Mouse (Mus musculus) midbrain, embryonic 11.5 days (tissue): ENCODE results near the gene Gm21973. TPM values are rescaled to one million over a fixed set of nuclear protein-coding genes. Genes with fewer than 3 reads are reported as not detected.

Source experiments
- ATAC-seq: fragments of 200-750 bp; cut with Nextera tagmentation; 2 replicates; pipeline ENCODE4 v1.8.0; 2017; ENCODE audit warnings: moderate TSS enrichment, moderate library complexity; ENCODE audit not compliant: low FRiP score
- DNase-seq: peaks from one replicate; pipeline ENCODE4 v3.0.0; 2015; ENCODE audit warnings: low spot score; ENCODE audit errors: missing footprints
- H3K27ac ChIP-seq: fragments of 300-500 bp; sonication (generic); 2 replicates; pipeline ENCODE4 v1.5.1; 2014; ENCODE audit warnings: low read depth, low read length
- H3K27me3 ChIP-seq: fragments of 300-500 bp; sonication (generic); 2 replicates; pipeline ENCODE4 v1.6.1; 2014; ENCODE audit warnings: mild to moderate bottlenecking, low read length, moderate library complexity, mixed read lengths; ENCODE audit not compliant: control insufficient read depth, insufficient read depth
- H3K36me3 ChIP-seq: fragments of 300-500 bp; sonication (generic); 2 replicates; pipeline ENCODE4 v1.6.1; 2014; ENCODE audit warnings: mild to moderate bottlenecking, low read length, moderate library complexity, mixed read lengths; ENCODE audit not compliant: control insufficient read depth, insufficient read depth
- H3K4me1 ChIP-seq: fragments of 300-500 bp; sonication (generic); 2 replicates; pipeline ENCODE4 v1.6.1; 2014; ENCODE audit warnings: low read length; ENCODE audit not compliant: control insufficient read depth, insufficient read depth
- H3K4me2 ChIP-seq: fragments of 300-500 bp; sonication (generic); 2 replicates; pipeline ENCODE4 v1.6.1; 2014; ENCODE audit warnings: mild to moderate bottlenecking, moderate library complexity
- H3K4me3 ChIP-seq: fragments of 300-500 bp; sonication (generic); 2 replicates; pipeline ENCODE4 v1.5.1; 2014; ENCODE audit warnings: low read depth, low read length
- H3K9ac ChIP-seq: fragments of 300-500 bp; sonication (generic); 2 replicates; pipeline ENCODE4 v1.6.1; 2014; ENCODE audit warnings: low read length
- H3K9me3 ChIP-seq: fragments of 300-500 bp; sonication (generic); 2 replicates; pipeline ENCODE4 v1.6.1; 2016; ENCODE audit warnings: low read length; ENCODE audit not compliant: control insufficient read depth
- WGBS: fragments of 180-500 bp; shearing (Covaris S2); extraction: QIAGEN DNeasy Blood & Tissue Kit; methylation state at CpG from one replicate; pipeline ENCODE4 v1.1.7; 2014; 5-methylcytosine and 5-hydroxymethylcytosine counted together
- polyA plus RNA-seq: library from polyadenylated mRNA; unstranded; fragments of >200 nt; fragmentation: Nextera tagmentation; extraction: Ambion mirVana; gene quantifications from 2 replicates; pipeline ENCODE4 v1.2.1, GENCODE M21; 2014

Gm21973 gene
- polyA plus RNA-seq, 1 experiment from 2014 or later: not detected

- no peaks in the 10 kb centered on the region for H3K9me3 ChIP-seq
- no peak for DNase-seq
- no peaks in the 10 kb centered on the region for H3K4me1 ChIP-seq
- H3K4me2 ChIP-seq: no peak overlapping the region
- H3K27ac ChIP-seq: no peak overlapping the region
- no peaks in the 10 kb centered on the region for H3K36me3 ChIP-seq
- WGBS: 84% methylated on average over 4 of the region's 4 CpGs
- H3K9ac ChIP-seq: no peak overlapping the region
- no peaks in the 10 kb centered on the region for H3K27me3 ChIP-seq
- no peak for ATAC-seq
- H3K4me3 ChIP-seq: no peak overlapping the region
These were observed 53.3 kb downstream of the Gm21973 start for GRCm38 (mm10) chr15:10378338-10378959.

DNA sequence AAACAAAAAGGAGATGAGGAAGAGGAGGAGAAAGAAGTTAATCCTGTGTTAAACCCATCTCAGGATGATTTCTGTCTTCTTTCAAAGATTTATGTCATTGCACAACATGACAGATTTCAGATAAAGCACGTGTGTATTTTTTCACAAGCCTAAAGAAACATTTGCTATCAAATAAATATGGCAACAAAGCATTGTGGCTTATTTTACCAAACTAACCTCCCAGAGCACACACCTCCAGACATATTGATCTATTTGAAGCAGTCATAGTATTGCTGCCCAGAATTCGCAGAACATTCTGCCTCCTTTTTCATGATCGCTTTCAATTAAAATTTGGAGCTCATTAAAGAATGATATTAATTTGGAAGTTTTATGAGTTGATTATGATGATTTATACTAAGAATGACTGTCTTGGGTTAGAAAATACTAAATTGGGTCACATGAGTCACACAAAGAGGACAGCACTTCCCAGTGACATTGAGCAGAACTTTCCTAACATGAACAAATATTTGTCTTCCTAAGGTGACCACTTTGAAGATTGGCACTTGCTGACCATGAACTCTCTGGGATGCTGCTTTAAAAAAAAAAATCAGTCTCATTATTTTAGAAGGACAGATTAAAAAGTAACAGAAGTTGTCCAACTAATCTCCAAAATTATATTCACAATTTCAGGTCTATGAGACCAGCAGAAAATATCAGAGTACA is 54.7 kb downstream of the Gm21973 start:
- Histone ChIP-seq H3K4me2 (no peak overlapping the region), H3K9ac (no peak overlapping the region), H3K27me3 (no peaks in the 10 kb centered on the region), H3K27ac (no peak overlapping the region), H3K4me1 (no peaks in the 10 kb centered on the region), H3K36me3 (no peaks in the 10 kb centered on the region), H3K4me3 (no peak overlapping the region), H3K9me3 (no peaks in the 10 kb centered on the region)
- WGBS: 96% methylated on average over 3 of the region's 3 CpGs
- DNase-seq (no peak), ATAC-seq (no peak)

DNA sequence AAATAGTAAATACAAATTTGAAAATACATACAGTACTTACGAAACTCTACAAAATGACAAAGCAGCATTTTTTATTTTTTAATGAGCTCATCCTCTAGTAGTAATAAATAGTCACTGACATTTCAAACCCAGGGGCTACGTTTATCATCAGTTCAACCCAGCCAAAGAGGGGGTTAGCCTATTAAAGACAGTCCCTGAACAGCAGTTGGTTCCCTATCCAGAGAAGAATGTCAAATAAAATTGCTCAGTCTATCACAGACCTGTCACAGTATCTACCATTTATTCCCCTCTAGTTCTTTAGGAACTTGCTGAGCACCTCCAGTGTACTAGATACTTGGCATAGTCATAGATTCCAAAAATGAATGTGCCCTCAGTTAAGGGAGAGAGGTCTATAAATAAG is 62.1 kb downstream of the Gm21973 start:
- H3K4me2 ChIP-seq: no peak overlapping the region
- no peaks in the 10 kb centered on the region for H3K36me3 ChIP-seq

DNA sequence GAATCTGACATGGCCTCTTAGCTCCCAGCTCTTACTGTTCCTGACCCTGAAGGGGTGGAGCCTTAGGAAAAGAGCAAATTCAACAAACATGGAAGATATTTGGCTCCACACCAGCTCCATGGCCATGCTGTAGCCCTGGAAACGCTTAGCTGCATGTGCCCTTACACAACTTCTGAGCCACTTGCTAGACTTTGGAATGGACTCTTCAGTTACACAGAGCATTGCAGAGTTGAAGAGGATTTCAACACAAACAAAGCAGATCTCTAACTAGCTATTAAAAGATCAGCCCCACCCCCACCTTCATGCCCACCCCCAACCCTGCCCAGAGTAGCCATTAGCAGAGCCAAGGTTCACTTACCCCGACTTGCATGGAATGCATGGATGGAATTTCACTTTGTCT is 74.6 kb downstream of the Gm21973 start:
- Histone ChIP-seq H3K9me3 (no peaks in the 10 kb centered on the region), H3K4me1 (no peaks in the 10 kb centered on the region), H3K27me3 (no peaks in the 10 kb centered on the region), H3K36me3 (no peaks in the 10 kb centered on the region), H3K4me2 (no peak overlapping the region), H3K4me3 (no peak overlapping the region), H3K27ac (no peak overlapping the region), H3K9ac (no peak overlapping the region)
- WGBS: 82% methylated on average over 2 of the region's 2 CpGs
- ATAC-seq (no peak), DNase-seq (no peak)

More for the DNA sequence above, 62.1 kb downstream of the Gm21973 start:
- no peak overlapping the region for H3K4me3 ChIP-seq
- no peak for ATAC-seq
- H3K27ac ChIP-seq: no peak overlapping the region
- H3K9ac ChIP-seq: no peak overlapping the region
- no peak for DNase-seq
- H3K9me3 ChIP-seq: no peaks in the 10 kb centered on the region
- no peaks in the 10 kb centered on the region for H3K4me1 ChIP-seq
- H3K27me3 ChIP-seq: no peaks in the 10 kb centered on the region
- WGBS: 85% methylated on average over 2 of the region's 2 CpGs

GRCm38 (mm10) chr15:10400415-10400814 is 75.2 kb downstream of the Gm21973 start:
- WGBS: 58% methylated on average over 3 of the region's 3 CpGs
- Histone ChIP-seq H3K36me3 (no peaks in the 10 kb centered on the region), H3K9me3 (no peaks in the 10 kb centered on the region), H3K4me2 (no peak overlapping the region), H3K27me3 (no peaks in the 10 kb centered on the region), H3K4me3 (no peak overlapping the region), H3K4me1 (no peaks in the 10 kb centered on the region), H3K27ac (no peak overlapping the region), H3K9ac (no peak overlapping the region)
- ATAC-seq (peak; percentile 27; the same call in 1 of the 2 replicates), DNase-seq (no peak)

GRCm38 (mm10) chr15:10409842-10410241 is 84.7 kb downstream of the Gm21973 start:
- no peak for ATAC-seq
- WGBS: 87% methylated on average over 3 of the region's 3 CpGs

GRCm38 (mm10) chr15:10410881-10411280 is 85.7 kb downstream of the Gm21973 start:
- no peaks in the 10 kb centered on the region for H3K9me3 ChIP-seq
- WGBS: 76% methylated on average over 2 of the region's 2 CpGs
- no peak for ATAC-seq
- no peak overlapping the region for H3K9ac ChIP-seq
- H3K36me3 ChIP-seq: no peaks in the 10 kb centered on the region
- no peak overlapping the region for H3K4me3 ChIP-seq
- no peak overlapping the region for H3K4me2 ChIP-seq
- DNase-seq: no peak
- no peaks in the 10 kb centered on the region for H3K27me3 ChIP-seq
- H3K27ac ChIP-seq: no peak overlapping the region
- H3K4me1 ChIP-seq: no peaks in the 10 kb centered on the region

More at GRCm38 (mm10) chr15:10409842-10410241, 84.7 kb downstream of the Gm21973 start:
- no peak overlapping the region for H3K9ac ChIP-seq
- no peak overlapping the region for H3K27ac ChIP-seq
- no peak overlapping the region for H3K4me3 ChIP-seq
- no peaks in the 10 kb centered on the region for H3K9me3 ChIP-seq
- no peaks in the 10 kb centered on the region for H3K27me3 ChIP-seq
- H3K36me3 ChIP-seq: no peaks in the 10 kb centered on the region
- H3K4me2 ChIP-seq: no peak overlapping the region
- no peaks in the 10 kb centered on the region for H3K4me1 ChIP-seq
- no peak for DNase-seq

- Histone ChIP-seq H3K9ac (no peak overlapping the region), H3K27ac (no peak overlapping the region), H3K4me2 (no peak overlapping the region), H3K36me3 (no peaks in the 10 kb centered on the region), H3K27me3 (no peaks in the 10 kb centered on the region), H3K4me3 (no peak overlapping the region), H3K9me3 (no peaks in the 10 kb centered on the region), H3K4me1 (no peaks in the 10 kb centered on the region)
- DNase-seq (no peak), ATAC-seq (no peak)
- WGBS: 90% methylated on average over 6 of the region's 6 CpGs
These were observed 88.5 kb downstream of the Gm21973 start for GRCm38 (mm10) chr15:10413656-10414055.

- 16% methylated on average over 7 of the region's 7 CpGs for WGBS
- DNase-seq (peak; percentile 84), ATAC-seq (peak; percentile 81)
- Histone ChIP-seq H3K4me1 (peaks cover 5% of the 10 kb centered on the region; the same call in 1 of the 2 replicates), H3K27ac (no peak overlapping the region), H3K4me2 (no peak overlapping the region), H3K27me3 (no peaks in the 10 kb centered on the region), H3K9me3 (no peaks in the 10 kb centered on the region), H3K9ac (no peak overlapping the region), H3K36me3 (no peaks in the 10 kb centered on the region), H3K4me3 (no peak overlapping the region)
These were observed 96.1 kb downstream of the Gm21973 start for GRCm38 (mm10) chr15:10421138-10421784.
